Mouse (Mus musculus): Measurements from ENCODE around the gene Nudcd3.
A peak's percentile ranks its signal among the peaks of the same experiment; 100 is the strongest.
"Not testable (repeated sequence)": the region's sequence is repeated elsewhere in the genome, so short reads cannot be mapped to it uniquely, and the experiment has no call there.

The Nudcd3 gene

GRCm38 (mm10) chr11:6120596-6120995 lies 79.6 kb downstream of the Nudcd3 start:
- DNase-seq (ENCODE audit: low spot score): no peak

GRCm38 (mm10) chr11:6120001-6120400 lies 80.2 kb downstream of the Nudcd3 start:
- DNase-seq (ENCODE audit: low spot score): no peak

DNA sequence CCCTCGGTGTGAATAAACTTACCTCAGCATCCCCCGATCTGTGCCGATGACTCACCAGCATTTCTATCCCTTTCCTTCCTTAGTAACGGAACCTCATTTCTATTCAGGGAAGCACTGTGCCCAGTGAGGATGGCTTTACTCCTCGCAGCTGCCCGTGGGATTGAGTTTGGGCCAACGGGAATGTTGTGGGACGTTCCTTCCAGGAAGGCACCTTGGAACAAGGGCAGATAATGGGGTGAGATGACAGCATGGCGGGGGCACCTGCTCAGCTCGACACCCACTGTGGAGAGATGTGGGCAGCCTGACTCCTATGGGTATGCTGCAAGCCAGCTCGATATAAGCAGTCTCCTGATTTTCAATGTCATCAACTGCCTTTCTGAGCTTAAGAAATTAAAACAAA lies 80.9 kb downstream of the Nudcd3 start:
- DNase-seq (ENCODE audit: low spot score): no peak

- DNase-seq (ENCODE audit: low spot score): no peak
Measured at GRCm38 (mm10) chr11:6117956-6118355, 82.3 kb downstream of the Nudcd3 start.

DNA sequence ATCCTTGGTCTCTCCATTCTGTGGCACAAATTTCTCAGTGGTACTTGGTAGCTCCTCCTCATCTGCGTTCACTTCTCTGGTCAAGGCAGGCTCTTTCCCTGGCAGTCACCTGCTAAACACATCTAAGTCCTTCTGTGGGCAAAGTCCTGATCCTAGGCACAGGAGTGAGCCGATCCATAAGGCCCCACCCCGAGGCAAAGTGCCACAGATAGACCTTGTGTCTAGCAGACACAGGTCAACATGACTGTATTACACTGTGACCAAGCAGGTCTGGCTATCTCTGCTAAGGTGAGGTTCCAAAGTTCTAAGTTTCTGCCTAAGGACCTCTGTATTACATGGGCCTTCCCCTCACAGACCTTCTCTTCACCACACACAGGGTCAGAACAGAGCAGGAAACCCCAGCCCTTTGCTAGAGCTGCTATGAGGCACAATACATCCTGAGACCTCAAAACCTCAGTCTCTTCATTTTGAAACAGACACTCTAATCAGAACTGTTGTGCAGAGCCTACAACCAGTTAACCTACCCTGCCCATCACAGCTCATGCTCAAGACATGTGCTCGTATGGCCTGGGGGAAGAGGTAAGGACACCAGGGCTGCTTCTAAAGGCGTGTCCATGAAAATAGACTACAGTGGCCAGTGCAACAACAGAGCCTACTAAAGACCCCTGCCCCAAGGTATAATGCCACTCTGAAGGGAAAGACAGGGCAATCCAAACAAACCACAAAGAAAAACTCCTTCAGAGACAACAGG lies 88.3 kb downstream of the Nudcd3 start:
- DNase-seq (ENCODE audit: low spot score): no peak

DNA sequence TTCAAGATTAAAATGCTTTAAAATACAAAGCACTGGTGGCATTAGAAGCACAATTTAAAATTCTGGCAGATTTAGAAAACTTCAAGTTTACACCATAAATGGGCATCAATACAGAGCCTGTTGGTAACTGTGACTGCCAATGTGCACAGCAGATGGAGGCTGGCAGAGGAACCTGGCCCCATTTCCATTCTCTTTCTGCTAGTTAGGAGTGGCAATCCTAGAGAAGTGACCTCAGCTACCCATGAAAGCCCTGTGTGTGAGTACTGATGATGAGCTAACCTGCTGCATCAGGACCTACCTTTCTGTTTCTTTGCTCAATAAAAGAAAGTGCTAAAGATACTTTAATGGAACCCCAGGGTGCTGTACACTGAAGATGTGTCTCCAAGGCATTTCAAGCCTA lies 90.2 kb downstream of the Nudcd3 start:
- no peak for DNase-seq (ENCODE audit: low spot score)

DNA sequence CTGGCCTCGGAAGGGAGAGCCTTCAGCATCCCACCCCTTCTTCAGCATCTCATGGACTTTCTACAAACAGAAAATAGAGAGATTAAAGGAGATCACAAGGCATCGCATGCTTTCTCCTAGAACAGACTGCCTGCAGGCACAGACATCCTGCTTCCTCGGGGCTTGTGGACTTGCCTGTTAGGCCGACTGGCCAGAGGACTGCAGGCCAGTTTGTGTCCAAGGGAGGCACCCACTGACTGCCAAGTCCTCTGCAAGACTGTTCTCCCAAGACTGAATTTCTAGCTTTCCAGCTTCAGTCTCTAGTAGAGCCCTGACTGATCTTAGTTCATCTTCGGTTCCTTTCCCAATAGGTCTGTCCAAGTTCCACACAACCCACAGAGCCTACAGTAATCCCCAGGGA lies 91.9 kb downstream of the Nudcd3 start:
- no peak for DNase-seq (ENCODE audit: low spot score)

GRCm38 (mm10) chr11:6107722-6108121 lies 92.5 kb downstream of the Nudcd3 start:
- DNase-seq (ENCODE audit: low spot score): no peak

DNA sequence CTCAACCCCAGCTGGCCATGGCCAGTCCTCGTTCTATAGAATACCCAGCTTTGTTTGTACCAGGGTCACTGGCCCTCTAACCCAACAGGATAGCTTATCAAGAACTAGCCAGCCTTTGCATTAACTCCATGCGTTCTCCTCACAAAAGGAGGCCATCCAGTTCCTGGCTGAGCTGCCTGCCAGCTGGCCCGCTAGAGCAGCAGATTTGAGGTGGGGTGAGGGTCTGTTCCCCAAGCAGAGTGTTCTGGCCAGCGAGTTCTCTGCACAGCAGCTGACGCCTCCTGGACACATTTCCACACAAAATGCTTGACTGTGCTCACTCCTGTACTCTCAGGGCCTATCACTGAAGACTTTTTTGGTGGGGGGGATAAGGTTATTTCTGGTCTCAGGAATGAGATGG lies 95.5 kb downstream of the Nudcd3 start:
- DNase-seq (ENCODE audit: low spot score): no peak

- not testable (repeated sequence) for DNase-seq (ENCODE audit: low spot score)
Measured at GRCm38 (mm10) chr11:6096637-6097036, 103.6 kb downstream of the Nudcd3 start.

- no peak for DNase-seq (ENCODE audit: low spot score)
Measured at GRCm38 (mm10) chr11:6086991-6087390, 113.2 kb downstream of the Nudcd3 start.

DNA sequence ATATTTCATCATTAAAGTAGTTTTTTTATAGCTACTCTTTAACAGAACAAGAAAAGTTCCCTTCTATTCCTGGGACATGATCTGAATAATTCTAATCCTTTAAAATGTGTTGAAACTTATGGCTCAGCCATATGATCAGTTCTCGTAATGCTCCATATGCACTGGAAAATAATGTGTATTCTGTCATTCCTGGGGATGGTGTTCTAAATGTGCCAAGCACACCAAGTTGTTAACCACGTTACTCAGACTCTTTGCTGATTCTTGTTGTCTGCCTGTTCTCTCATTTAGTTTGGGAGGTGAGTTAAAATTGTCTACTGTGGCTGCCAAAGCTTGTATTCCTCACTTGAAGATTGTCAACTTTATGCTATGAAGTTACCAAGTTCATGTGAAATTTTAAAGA lies 121.5 kb downstream of the Nudcd3 start:
- DNase-seq (ENCODE audit: low spot score): no peak

GRCm38 (mm10) chr11:6075618-6076066 lies 124.6 kb downstream of the Nudcd3 start:
- DNase-seq (ENCODE audit: low spot score): peak; percentile 72

GRCm38 (mm10) chr11:6068181-6068957 lies 131.8 kb downstream of the Nudcd3 start:
- DNase-seq (ENCODE audit: low spot score): peak; percentile 51

DNA sequence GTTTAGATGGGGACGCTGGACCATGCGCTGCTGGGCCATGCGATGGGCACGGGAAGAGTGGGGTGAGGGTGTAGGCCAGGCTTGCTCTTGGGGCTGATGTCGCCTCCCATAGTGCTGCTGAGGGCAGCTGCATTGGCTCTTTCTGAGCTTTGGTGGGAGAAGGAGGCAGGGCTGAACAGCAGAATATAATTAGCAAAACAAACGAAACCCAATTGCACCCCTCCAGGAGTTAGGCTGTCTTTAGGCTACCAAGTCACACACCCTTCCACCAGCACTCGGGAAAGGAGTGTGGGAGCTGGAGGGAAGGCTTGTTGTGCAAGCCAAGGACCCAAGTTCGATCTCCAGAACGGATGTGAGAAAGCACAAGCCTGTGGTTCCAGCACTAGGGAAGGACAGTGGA lies 133.1 kb downstream of the Nudcd3 start:
- no peak for DNase-seq (ENCODE audit: low spot score)

- DNase-seq (ENCODE audit: low spot score): no peak
Measured at GRCm38 (mm10) chr11:6066176-6066575, 134.0 kb downstream of the Nudcd3 start, which contains the start of gene Camk2b. TSS of gene Camk2b (minus strand) at chr11:6066362.

DNA sequence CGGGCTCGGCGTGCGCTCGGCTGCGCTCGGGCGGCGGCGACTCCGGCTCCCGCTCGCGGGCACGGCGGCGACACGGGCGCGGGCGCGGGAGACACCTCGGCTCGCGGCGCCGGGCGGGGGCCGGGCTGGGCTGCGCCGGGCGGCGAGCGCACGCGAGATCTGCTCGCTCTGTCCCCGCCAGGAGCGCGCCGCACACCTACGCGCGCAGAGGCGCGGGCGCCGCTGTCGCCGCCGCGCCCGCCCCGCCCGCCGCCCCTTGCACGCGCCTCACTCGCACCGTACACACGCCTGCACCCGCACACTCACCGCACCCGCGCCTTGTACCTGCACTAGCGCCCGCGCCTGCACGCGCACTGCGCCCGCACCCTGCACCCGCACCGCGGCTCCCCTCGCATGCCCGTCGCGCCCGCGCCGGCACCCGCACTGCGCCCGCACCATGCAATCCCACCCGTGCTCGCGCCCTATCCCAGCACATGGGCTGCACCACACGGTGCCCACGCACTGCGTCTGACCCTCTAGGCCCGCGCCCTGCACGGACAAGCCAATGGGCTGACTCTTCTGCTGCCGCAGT lies 134.6 kb downstream of the Nudcd3 start:
- DNase-seq (ENCODE audit: low spot score): no peak

GRCm38 (mm10) chr11:6065046-6065521 lies 135.1 kb downstream of the Nudcd3 start:
- no peak for DNase-seq (ENCODE audit: low spot score)

- no peak for DNase-seq (ENCODE audit: low spot score)
Measured at GRCm38 (mm10) chr11:6064215-6065045, 135.8 kb downstream of the Nudcd3 start.

- DNase-seq (ENCODE audit: low spot score): no peak
Measured at GRCm38 (mm10) chr11:6063501-6064214, 136.6 kb downstream of the Nudcd3 start.

- DNase-seq (ENCODE audit: low spot score): no peak
Measured at GRCm38 (mm10) chr11:6063065-6063464, 137.2 kb downstream of the Nudcd3 start.
